Mouse (Mus musculus) adrenal gland, adult (tissue): Measurements from ENCODE around the gene Stox1.
"Not testable (repeated sequence)": the region's sequence is repeated elsewhere in the genome, so short reads cannot be mapped to it uniquely, and the experiment has no call there.

Experiments used
- DNase-seq, 2 experiments: peaks; one replicate each; pipeline ENCODE4 v3.0.0; 2022 to 2023; ENCODE audit warnings: low spot score in 1 of 2; ENCODE audit not compliant: inconsistent age in 2 of 2

Gene Stox1

GRCm38 (mm10) chr10:62725771-62726687 is at the start of gene Stox1:
Gene Stox1 (minus strand): TSS chr10:62726128.
- peak; percentile 48 to 78 for DNase-seq

DNA sequence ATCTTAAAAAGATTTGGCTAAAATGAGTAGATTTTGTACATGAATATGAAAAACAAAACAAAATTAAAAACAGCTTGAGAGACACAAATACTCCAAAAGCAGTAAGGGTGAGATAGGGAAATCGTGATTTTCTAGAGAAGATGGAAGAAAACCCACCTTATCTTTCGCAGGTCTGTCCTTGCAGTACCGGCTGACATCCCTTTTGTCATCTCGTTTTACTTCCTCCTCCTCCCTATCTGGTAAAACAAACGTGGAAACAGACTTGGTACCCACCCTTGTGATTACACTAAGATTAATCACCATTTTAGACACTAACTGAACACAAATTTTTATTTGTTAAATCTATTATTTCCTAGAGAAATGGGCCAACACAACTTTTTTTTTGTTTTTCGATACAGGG is 24.9 kb upstream of the Stox1 start:
- no peak for DNase-seq

DNA sequence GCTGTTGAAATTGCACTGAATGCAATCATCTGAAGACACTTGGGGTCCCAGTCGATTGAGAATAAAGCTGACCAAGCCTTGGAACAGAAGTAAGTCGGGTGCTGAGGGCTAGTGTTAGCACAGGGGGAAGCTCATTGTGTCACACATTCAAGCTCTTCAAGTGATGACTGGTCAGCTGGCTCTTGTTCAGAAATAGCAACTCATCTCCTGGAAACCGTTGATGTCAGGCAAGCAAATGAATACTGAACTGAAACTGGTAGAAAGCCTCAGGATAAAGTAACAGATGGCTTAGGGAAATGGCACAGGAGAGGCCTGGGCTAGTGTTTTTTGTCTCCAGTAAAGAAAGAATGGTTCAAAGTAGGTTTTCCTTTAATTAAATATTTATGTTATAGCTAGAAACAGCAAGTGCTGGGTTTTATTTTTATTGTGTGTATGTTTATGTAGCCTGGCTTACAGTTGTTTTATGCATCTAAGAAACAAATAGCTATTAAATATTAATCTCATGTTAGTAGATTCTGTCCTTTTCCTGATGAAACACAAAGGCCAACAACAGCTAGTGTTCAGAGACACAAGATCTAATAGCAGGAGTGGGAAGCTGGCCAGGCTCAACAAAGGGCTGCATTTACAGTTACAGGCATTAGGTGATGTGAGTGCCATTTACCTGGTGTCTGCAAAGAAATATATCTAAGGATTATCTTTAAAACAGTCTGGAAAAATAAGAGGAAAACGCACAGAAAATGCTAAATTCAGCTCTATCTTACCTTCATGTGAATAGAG is 14.2 kb upstream of the Stox1 start:
- DNase-seq = peak in 1 of 2 experiments; percentile 34

DNA sequence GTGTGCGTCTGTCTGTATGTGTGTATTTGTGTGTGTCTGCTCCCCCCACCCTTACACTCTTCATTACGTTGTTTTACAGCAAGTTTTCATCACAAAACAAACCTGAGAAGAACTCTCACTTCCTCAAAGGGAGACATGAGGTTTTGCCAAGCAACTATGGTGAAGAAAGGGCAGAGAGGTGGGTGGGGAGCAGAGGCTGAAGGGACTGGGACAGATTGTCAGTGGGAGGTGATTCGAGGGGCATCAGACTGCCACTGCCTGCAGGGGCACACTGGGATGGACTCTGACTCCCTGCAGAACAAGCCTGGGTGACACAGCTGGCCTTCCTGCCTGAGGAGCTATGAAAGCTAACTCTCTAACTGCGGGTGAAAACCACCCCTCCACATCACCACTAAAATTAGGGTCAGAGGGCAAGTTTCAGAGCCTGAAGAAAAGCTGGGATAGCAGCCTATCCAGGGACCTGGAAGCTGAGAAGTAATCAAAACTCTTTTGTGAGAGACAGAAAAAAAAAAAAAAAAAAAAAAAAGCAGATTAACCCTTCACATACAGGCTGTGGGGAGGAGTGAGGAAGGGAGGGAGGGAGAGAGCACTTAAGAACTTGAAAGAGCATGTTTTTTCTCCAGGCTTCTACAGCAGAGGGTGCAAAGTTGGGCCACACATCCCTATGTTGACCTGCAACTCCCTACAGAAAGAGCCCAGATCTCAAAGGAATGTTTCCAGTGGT is 11.2 kb upstream of the Stox1 start:
- no peak for DNase-seq

DNA sequence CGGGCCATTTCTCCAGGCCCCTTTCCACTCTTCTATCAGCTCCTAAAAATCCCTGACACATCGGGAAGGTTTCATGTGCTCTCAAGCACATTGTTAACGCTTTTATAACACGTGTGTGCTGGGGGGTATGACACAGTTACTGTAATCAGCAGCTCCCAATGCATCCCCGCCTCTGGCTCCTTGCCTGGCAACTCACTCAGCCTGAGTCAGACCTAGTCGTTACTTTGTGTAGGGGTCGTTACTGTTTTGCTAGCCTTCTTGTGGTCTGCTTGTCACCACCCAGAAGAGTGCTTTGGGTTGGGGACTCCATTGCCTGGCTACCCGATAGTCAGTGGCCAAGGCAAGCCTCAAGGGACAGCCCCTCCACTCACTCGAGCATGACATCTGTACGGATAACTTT is 4.9 kb upstream of the Stox1 start:
- DNase-seq = no peak

DNA sequence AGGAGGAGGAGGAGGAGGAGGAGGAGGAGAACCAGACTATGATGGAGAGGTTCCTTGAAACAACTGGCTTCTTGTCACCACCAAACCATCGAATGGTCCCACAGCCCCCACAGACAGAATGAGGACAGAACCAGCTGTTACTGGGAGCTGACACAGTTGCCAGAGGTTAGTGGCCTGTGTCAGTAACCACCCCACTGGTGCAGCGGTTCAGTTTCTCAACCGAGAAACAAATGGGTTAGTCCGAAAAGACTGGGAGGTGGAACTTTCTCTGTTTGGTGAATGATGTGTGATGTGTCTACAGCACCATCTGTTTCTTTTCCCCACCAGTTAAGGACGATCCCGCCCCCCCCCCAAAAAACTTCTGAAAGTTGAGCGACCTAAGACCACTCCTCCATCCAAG is 992 bp downstream of the Stox1 start:
- DNase-seq = no peak

DNA sequence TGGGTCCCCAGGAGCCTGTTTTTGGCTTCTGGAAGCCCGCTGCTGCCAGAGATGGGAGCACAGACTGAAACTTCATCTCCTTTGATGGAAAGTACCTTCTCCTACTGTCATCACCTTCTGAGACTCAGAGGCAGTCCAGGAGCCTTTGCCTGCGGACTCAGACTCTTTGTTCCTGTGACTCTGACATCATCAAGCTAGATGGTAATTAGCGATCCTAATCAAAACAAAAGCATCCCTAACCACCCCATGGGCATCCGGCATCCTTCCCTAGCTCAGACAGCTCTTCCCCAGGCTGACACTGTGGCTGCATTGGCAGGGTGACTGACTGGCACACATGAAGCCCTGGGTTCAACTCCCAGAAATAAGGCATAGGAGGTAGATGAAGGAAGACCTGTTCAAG is 3.2 kb downstream of the Stox1 start:
- no peak for DNase-seq

DNA sequence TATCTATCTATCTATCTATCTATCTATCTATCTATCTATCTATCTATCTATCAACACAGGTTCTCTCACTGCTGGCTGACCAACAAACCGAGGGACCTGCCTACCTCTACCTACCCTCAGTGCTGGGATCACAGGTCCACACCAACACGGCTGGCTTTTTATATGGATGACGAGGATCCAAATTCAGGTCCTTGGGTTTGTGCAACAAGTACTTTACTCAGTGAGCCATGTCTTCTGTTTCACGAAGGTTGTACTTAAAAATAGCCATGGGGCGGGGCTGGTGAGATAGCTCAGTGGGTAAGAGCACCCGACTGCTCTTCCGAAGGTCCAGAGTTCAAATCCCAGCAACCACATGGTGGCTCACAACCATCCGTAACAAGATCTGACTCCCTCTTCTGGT is 5.4 kb downstream of the Stox1 start:
- DNase-seq = not testable (repeated sequence)

DNA sequence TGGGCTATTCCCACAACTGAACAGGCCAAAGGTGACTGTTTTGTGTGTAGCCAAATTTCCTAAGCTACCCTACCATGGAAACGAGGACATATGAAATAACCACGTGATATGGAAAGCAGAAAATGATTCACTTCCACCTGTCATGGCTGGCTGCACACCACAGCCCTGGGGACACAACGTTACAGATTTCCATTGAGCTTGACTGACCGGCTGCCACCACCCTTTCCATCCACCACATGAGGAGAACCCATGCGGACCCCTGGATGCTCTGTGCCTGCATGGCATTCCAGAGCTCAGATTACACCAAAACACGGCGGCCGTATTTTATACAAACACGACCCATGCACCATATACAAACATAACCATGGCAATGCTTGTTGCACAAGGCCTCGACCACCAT is 12.5 kb downstream of the Stox1 start:
- DNase-seq = no peak

GRCm38 (mm10) chr10:62703579-62703978 is 22.3 kb downstream of the Stox1 start:
- no peak for DNase-seq

DNA sequence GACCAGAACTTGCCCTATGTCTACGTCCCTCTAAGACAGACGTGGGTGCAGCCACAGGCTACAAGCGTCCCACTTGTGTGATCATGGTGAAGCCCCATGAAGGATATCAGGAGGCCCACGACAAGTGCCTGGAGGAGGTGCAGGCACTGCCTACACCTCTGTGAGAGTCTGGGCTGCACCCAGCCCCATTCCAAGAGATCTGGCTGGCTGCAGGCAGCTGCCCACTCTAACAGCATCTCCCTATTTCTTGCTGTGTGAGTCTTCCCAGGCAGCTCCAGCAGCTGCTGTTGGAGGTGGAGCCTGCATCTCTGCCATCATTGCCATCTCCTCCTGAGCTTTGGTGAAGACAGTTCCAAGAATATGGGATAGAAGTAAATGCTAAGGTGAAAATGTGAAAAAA is 23.5 kb downstream of the Stox1 start:
- DNase-seq = no peak

GRCm38 (mm10) chr10:62692771-62693170 is 33.2 kb downstream of the Stox1 start:
- no peak for DNase-seq

GRCm38 (mm10) chr10:62692244-62692643 is 33.7 kb downstream of the Stox1 start:
- DNase-seq = no peak

DNA sequence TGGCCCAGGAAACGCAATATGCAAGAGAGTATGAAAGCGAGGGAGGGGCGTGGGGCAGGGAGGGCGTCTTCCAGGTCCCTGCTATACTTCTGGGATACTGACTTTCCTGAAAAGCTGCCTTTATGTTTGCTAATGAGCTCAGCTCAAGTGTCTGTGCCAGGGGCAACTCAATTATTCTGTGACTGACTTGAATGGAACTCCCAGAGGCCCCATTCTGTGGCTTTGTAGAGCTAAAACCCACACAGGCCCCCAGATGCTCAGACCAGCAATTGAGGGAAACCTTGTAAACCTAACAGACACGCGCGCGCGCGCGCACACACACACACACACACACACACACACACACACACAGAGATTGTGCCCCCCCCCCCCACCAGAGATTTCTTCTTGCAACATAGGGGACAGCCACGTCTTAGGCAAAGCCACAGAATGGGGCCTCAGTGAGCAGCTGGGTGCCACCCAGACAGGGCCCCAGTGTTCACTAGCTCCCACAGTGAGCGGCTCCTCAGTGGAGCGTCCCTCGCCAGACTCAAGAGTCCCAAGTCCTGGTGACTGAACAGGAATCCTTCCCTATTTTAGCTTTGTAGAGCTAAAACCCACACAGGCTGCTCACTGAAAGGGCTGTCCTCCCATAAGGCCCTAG is 38.8 kb downstream of the Stox1 start:
- DNase-seq = no peak

GRCm38 (mm10) chr10:62683043-62683442 is 42.9 kb downstream of the Stox1 start:
- peak in 1 of 2 experiments; percentile 57 for DNase-seq

- DNase-seq = no peak
Observed at GRCm38 (mm10) chr10:62679833-62680232, 46.1 kb downstream of the Stox1 start.

GRCm38 (mm10) chr10:62677329-62677728 is 48.6 kb downstream of the Stox1 start:
- DNase-seq = no peak

DNA sequence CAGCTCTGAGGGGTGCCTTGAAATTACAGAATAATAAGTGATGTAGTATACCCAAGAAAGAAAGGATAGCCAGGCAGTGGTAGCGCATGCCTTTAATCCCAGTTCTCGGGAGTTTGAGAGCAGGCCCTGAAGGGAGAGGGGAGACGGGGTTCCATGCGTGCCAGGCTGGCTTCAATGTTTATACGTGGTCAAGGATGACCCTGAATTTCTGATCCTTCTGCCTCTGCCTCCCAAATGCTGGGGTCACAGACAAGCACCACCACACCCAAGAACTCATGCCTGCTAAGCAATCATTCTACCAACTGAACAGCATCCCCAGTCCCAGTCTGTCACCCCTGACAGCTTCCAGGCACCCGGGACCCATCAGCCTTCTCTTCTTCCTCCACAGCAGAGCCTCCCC is 49.7 kb downstream of the Stox1 start:
- DNase-seq = no peak

DNA sequence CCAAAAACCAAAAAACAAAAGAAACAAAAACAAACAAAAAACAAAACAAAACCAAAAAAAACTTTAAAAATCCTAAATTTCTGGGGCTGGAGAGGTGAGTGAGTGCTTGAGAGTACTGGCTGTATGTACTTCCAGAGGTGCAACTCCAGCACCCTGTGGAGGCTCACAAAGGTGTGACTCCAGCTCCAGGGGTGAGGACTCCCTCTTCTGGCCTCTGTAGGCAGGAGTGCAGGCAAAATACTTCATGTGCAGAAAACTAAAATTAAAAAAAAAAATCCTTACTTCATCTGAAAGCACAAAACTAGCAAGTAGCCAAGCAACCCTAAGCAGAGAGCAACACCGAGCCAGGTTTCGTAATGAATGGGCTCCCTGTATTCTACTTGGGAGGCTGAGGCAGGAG is 53.6 kb downstream of the Stox1 start:
- DNase-seq = no peak

- DNase-seq = no peak
Observed at GRCm38 (mm10) chr10:62669245-62669644, 56.7 kb downstream of the Stox1 start.

GRCm38 (mm10) chr10:62668463-62668862 is 57.5 kb downstream of the Stox1 start:
- no peak for DNase-seq
